Mouse (Mus musculus) spleen, adult 2 months (tissue): Measurements from ENCODE around the gene Cops4.

Experiments
- CTCF ChIP-seq: fragments of 200-500 bp; IDR thresholded peaks from 2 replicates; pipeline ENCODE4 v1.5.1; 2011; ENCODE audit warnings: mild to moderate bottlenecking, inconsistent platforms; ENCODE audit not compliant: insufficient read depth, insufficient read length, insufficient replicate concordance; ENCODE audit errors: extremely low read depth
- POLR2A ChIP-seq: fragments of 200-500 bp; IDR thresholded peaks from 2 replicates; pipeline ENCODE4 v1.6.1; 2011; ENCODE audit warnings: low read depth, low read length, inconsistent platforms

DNA sequence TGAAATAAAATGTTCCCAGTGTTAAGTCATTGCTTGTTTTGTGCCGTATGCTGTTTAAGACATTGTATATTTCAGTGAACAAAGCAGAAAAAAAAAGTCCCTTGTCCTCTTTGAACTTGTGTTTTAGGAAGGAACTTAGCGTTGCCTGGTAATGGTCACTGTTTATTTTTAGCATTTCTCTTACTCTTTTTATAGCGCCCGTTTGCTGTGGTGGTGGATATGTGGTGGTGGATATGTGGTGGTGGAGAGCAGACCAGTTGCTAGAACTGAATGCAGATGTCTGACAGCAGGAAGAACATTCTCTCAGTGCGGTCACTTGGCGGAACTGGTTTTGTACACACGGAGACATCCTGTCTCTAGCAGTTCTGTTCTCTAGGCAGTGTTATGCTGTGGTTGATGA is 8.1 kb downstream of the Cops4 start:
- TF ChIP-seq CTCF (no peak), POLR2A (no peak)
